Mouse (Mus musculus) heart, embryonic 14.5 days (tissue): ENCODE measurements around the gene Chmp2b. TPM values are rescaled to one million over a fixed set of nuclear protein-coding genes. Genes with fewer than 3 reads are reported as not detected.

Experiments used
- ATAC-seq: fragments of 200-750 bp; cut with Nextera tagmentation; 2 replicates; pipeline ENCODE4 v1.8.0; 2017; ENCODE audit warnings: low read depth, moderate TSS enrichment; ENCODE audit not compliant: insufficient number of reproducible peaks, insufficient read depth, low FRiP score
- H3K27ac ChIP-seq, 2 experiments: fragments of 200-500 bp in 1 of 2; fragments of 300-500 bp in 1 of 2; sonication (generic) in 1 of 2; replicated peaks in 1 of 2; 2 replicates each; pipeline ENCODE4 v1.5.1; 2012 to 2014; ENCODE audit warnings: low read depth in 2 of 2, low read length in 2 of 2, control low read depth in 1 of 2, mild to moderate bottlenecking in 1 of 2, mixed read lengths in 1 of 2; ENCODE audit not compliant: control insufficient read depth in 1 of 2, insufficient read depth in 1 of 2
- H3K27me3 ChIP-seq: fragments of 300-500 bp; sonication (generic); 2 replicates; pipeline ENCODE4 v1.6.1; 2014; ENCODE audit warnings: mild to moderate bottlenecking, low read length, control low read depth; ENCODE audit not compliant: control insufficient read depth, insufficient read depth
- H3K36me3 ChIP-seq: fragments of 300-500 bp; sonication (generic); 2 replicates; pipeline ENCODE4 v1.6.1; 2014; ENCODE audit warnings: mild to moderate bottlenecking, control low read depth, low read length, mixed read lengths; ENCODE audit not compliant: control insufficient read depth, insufficient read depth
- H3K4me1 ChIP-seq, 2 experiments: fragments of 200-500 bp in 1 of 2; fragments of 300-500 bp in 1 of 2; sonication (generic) in 1 of 2; 2 replicates each; pipeline ENCODE4 v1.6.1; 2012 to 2014; ENCODE audit warnings: low read length in 2 of 2, control low read depth in 1 of 2, mixed read lengths in 1 of 2; ENCODE audit not compliant: control insufficient read depth in 2 of 2, insufficient read depth in 2 of 2
- H3K4me2 ChIP-seq: fragments of 300-500 bp; sonication (generic); 2 replicates; pipeline ENCODE4 v1.6.1; 2014; ENCODE audit warnings: mild to moderate bottlenecking, low read length
- H3K4me3 ChIP-seq, 2 experiments: fragments of 200-500 bp in 1 of 2; fragments of 300-500 bp in 1 of 2; sonication (generic) in 1 of 2; 2 replicates each; pipeline ENCODE4 v1.5.1; 2012 to 2014; ENCODE audit warnings: low read length in 2 of 2, mild to moderate bottlenecking in 2 of 2, control low read depth in 1 of 2, low read depth in 1 of 2, moderate library complexity in 1 of 2; ENCODE audit not compliant: control insufficient read depth in 1 of 2, insufficient read depth in 1 of 2
- H3K9ac ChIP-seq: fragments of 300-500 bp; sonication (generic); 2 replicates; pipeline ENCODE4 v1.6.1; 2014; ENCODE audit warnings: mild to moderate bottlenecking, low read length
- H3K9me3 ChIP-seq: fragments of 300-500 bp; sonication (generic); 2 replicates; pipeline ENCODE4 v1.6.1; 2016; ENCODE audit warnings: low read length, control low read depth; ENCODE audit not compliant: control insufficient read depth
- WGBS: fragments of 180-500 bp; shearing (Covaris S2); extraction: QIAGEN DNeasy Blood & Tissue Kit; methylation state at CpG from one replicate; pipeline ENCODE4 v1.1.7; 2014; 5-methylcytosine and 5-hydroxymethylcytosine counted together
- polyA plus RNA-seq: library from polyadenylated mRNA; unstranded; fragments of >200 nt; fragmentation: Nextera tagmentation; extraction: Ambion mirVana; gene quantifications from 2 replicates; pipeline ENCODE4 v1.2.1, GENCODE M21; 2014

Gene Chmp2b
- polyA plus RNA-seq, 1 experiment from 2014 or later = 60.5 TPM

DNA sequence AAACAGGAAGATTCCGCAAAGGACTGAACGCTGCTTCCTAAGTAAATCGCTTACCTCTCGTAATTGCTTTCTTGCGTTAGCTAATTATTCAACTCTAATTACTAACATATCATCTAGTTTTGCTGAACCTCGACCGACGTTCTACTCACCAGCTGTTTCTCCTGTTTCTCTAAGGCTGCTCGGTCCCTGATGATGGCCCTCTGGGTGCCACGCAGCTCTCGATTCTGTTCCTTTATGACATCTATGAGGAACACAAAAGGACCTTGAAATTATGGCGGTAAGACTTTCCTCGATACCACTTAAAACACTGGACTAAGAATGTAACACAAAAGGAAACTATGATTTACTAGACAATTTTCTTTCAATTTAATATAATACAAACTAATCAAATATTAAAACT is 11.7 kb downstream of the Chmp2b start:
- WGBS = 94% methylated on average over 13 of the region's 13 CpGs
- no peak for ATAC-seq
- Histone ChIP-seq H3K4me1 (no peaks in the 10 kb centered on the region), H3K4me2 (no peak overlapping the region), H3K4me3 (no peak overlapping the region), H3K27ac (no peak overlapping the region), H3K9me3 (no peaks in the 10 kb centered on the region), H3K9ac (no peak overlapping the region), H3K27me3 (no peaks in the 10 kb centered on the region), H3K36me3 (peaks cover 11% of the 10 kb centered on the region)

DNA sequence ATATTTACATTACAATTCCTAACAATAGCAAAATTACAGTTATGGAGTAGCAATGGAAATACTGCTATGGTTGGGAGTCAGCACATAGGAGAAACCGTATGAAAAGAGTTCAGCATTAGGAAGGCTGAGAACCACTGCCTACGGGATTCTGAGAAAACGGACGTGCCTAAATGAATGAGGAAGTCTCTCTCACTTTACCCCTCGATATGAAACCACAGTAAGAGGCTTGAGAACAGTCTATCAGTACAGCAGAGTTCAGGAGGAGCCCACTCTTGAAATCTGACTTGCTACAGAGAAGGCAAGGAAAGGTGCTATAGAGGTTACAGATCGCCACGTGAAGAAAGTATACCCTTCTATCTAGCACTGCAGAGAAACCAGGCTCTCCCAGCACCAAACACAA is 13.6 kb downstream of the Chmp2b start:
- peaks cover 30% of the 10 kb centered on the region for H3K36me3 ChIP-seq
- H3K27ac ChIP-seq = no peak overlapping the region
- no peaks in the 10 kb centered on the region for H3K4me1 ChIP-seq
- no peak overlapping the region for H3K4me3 ChIP-seq
- H3K27me3 ChIP-seq = no peaks in the 10 kb centered on the region
- H3K9me3 ChIP-seq = no peaks in the 10 kb centered on the region
- WGBS = 81% methylated on average over 7 of the region's 7 CpGs
- H3K4me2 ChIP-seq = no peak overlapping the region
- ATAC-seq = no peak
- H3K9ac ChIP-seq = no peak overlapping the region

DNA sequence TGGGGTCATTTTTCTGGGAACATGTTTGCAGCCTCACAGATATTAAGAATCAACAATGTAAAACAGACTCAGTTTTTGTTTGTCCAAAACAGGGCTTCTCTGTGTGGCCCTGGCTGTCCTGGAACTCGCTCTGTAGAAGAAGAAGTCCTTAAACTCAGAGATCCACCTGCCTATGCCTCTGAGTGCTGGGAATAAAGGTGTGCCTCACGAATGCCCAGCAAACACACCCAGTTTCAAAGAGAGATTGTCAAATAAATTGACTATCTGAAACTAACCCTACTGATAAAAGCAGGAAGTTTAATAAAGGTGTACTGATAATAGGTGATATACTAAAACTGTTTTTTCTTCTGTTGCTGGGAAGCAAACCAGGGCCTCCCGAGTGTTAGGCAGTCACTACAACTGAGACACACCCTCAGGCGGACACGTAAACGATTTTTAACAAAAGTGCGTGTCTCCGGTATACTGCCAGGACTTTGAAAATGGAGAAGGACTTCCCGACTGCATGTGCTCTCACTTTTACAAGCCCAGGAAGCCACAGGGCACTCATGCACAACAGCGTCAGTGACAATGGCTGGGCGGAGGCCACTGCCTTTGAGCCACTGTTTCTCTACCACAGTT is 18.7 kb downstream of the Chmp2b start:
- WGBS = 87% methylated on average over 11 of the region's 11 CpGs
- Histone ChIP-seq H3K36me3 (peaks cover 52% of the 10 kb centered on the region), H3K4me2 (no peak overlapping the region), H3K4me3 (no peak overlapping the region), H3K27me3 (no peaks in the 10 kb centered on the region), H3K9ac (no peak overlapping the region), H3K9me3 (no peaks in the 10 kb centered on the region), H3K4me1 (no peaks in the 10 kb centered on the region), H3K27ac (no peak overlapping the region)
- ATAC-seq = no peak

DNA sequence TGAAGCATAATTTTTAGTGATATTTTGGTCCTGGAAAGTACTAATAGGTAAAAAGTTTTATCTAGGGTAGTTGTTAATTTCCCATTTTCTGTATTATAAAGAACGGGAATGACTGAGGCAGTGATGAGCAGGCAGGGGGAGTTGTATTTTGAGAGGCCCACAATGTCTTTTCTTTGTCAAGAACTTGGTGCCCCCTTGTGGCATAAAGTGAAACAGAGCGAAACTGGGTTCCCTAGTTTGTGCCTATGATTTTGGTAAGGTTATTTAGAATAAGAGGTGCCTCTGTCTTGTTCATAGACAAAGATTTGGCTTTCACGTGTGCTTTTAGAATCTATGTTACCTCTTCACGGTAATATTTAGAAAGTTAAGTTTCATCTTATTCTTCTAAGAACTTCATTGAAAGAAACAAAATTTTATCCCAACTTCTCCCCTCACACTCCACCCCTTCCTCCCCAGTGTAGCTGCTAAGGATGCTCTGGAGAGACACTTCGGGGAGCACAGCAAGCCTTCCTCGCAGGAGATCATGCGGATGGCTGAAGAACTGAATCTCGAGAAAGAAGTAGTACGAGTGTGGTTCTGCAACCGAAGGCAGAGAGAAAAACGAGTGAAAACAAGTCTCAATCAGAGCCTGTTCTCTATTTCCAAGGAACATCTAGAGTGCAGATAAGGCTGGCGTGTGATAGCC is 29.1 kb downstream of the Chmp2b start:
- 27% methylated on average over 12 of the region's 12 CpGs for WGBS
- Histone ChIP-seq H3K27me3 (no peaks in the 10 kb centered on the region), H3K36me3 (peaks cover 11% of the 10 kb centered on the region; the same call in 1 of the 2 replicates), H3K27ac (no peak overlapping the region), H3K4me3 (no peak overlapping the region), H3K4me1 (no peaks in the 10 kb centered on the region), H3K9ac (no peak overlapping the region), H3K9me3 (no peaks in the 10 kb centered on the region), H3K4me2 (peak overlapping the region; percentile 16; the same call in 1 of the 2 replicates)
- ATAC-seq = no peak

DNA sequence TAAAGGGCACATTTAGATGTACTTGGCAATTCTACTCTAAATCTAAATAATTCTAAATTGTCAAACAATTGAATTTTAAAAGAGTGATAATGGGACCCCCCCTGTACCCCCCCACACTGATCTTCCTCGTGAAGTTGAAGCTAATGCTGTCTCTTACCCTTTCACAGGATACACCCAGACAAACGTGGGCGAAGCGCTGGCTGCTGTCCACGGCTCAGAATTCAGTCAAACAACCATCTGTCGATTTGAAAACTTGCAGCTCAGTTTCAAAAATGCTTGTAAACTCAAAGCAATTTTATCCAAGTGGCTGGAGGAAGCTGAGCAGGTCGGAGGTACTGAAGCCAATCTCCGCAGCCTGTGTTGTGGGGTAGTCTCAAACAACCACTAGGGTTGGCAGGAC is 30.9 kb downstream of the Chmp2b start:
- WGBS = 59% methylated on average over 8 of the region's 8 CpGs
- Histone ChIP-seq H3K27ac (no peak overlapping the region), H3K27me3 (no peaks in the 10 kb centered on the region), H3K4me3 (no peak overlapping the region), H3K4me2 (no peak overlapping the region), H3K4me1 (no peaks in the 10 kb centered on the region), H3K9ac (no peak overlapping the region), H3K9me3 (no peaks in the 10 kb centered on the region), H3K36me3 (no peaks in the 10 kb centered on the region)
- ATAC-seq = no peak

DNA sequence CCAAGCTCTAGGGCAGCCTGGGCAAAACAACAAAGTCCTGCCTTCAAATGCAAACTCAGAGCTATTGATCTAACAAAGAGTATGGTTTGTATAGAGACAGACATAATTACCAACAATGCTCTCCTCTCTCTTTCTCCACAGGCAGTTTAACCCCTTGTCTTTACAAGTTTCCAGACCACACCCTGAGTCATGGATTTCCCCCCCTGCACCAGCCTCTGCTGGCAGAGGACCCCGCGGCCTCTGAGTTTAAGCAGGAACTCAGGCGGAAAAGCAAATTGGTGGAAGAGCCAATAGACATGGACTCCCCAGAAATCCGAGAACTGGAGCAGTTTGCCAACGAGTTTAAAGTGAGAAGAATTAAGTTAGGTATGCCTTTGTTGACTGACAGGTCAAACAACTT is 32.9 kb downstream of the Chmp2b start:
- no peak overlapping the region for H3K9ac ChIP-seq
- 18% methylated on average over 5 of the region's 5 CpGs for WGBS

DNA sequence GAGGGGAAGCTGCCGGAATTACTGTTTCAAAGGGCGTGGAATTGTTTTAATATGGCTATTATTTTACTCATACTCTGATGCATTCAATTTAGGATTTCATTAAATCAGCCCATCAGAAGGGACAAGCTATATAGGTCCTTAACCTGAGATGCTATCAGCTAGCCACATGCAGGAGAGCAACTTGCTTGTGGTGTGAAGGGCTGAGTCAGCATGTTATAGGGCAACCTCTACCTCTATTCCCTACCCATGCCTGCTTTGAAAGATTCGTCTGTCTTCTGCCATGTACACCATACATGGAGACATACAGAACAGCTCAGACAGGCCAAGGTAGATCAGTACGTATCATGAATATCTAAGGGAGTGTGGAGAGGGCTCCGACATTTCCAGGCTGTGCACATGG is 35.8 kb downstream of the Chmp2b start:
- Histone ChIP-seq H3K27me3 (no peaks in the 10 kb centered on the region), H3K36me3 (no peaks in the 10 kb centered on the region), H3K27ac (no peak overlapping the region), H3K4me1 (no peaks in the 10 kb centered on the region), H3K4me3 (no peak overlapping the region), H3K9me3 (no peaks in the 10 kb centered on the region), H3K4me2 (no peak overlapping the region), H3K9ac (no peak overlapping the region)
- 82% methylated on average over 5 of the region's 5 CpGs for WGBS
- no peak for ATAC-seq

More for the DNA sequence above, 32.9 kb downstream of the Chmp2b start:
- Histone ChIP-seq H3K4me2 (no peak overlapping the region), H3K4me3 (no peak overlapping the region), H3K27me3 (no peaks in the 10 kb centered on the region), H3K9me3 (no peaks in the 10 kb centered on the region), H3K36me3 (no peaks in the 10 kb centered on the region), H3K4me1 (no peaks in the 10 kb centered on the region), H3K27ac (no peak overlapping the region)
- ATAC-seq = no peak

DNA sequence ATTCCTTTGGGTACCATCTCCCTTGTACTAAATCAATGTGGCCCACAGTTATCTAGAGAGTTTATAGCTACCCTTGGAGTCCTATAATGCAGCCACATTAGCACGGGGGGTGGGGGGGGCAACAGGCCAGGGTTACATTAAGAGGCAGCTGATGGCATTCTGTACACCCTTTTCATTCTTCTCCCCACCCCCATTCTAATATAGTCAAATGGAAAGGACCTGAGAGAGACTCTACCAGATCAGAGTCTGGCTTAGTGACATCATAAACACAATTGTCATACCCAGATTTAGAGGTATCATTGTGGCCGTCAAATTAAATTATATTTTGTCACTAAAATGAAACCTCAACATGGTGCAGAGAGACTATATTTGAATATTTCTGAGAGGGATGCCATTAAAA is 36.5 kb downstream of the Chmp2b start:
- ATAC-seq = no peak
- Histone ChIP-seq H3K4me3 (no peak overlapping the region), H3K4me2 (no peak overlapping the region), H3K36me3 (no peaks in the 10 kb centered on the region), H3K9ac (no peak overlapping the region), H3K9me3 (no peaks in the 10 kb centered on the region), H3K27me3 (no peaks in the 10 kb centered on the region), H3K4me1 (no peaks in the 10 kb centered on the region), H3K27ac (no peak overlapping the region)
- 75% methylated on average over 2 of the region's 2 CpGs for WGBS
